Mouse (Mus musculus): ENCODE data around the gene Gm17359.
A peak's percentile ranks its signal among the peaks of the same experiment; 100 is the strongest.

The Gm17359 gene

GRCm38 (mm10) chr3:79358721-79359120, 22.3 kb downstream of the Gm17359 start:
- no peak for DNase-seq

- DNase-seq, result no peak
Observed at GRCm38 (mm10) chr3:79360317-79361101, 24.0 kb downstream of the Gm17359 start.

DNA sequence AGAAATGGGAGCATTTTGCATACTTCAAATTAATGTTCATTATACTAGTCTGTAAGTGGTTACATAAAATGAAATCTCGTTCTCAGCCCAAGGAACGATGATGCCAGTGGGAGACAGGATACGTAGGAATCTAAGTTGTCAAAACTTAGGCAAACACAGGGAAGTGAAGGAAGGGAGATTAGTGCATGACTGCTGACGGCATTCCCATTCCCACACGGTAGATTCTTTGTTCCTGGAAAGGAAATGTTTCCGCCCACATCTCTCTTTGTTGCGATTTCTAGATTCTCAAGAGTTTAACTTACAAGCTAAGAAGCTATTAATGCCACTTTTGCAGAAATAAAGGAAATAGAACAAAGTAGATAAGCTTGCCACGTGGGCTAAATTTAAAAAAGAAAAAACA, 29.6 kb downstream of the Gm17359 start:
- DNase-seq, result no peak

GRCm38 (mm10) chr3:79368306-79368705, 31.8 kb downstream of the Gm17359 start:
- DNase-seq, result no peak

DNA sequence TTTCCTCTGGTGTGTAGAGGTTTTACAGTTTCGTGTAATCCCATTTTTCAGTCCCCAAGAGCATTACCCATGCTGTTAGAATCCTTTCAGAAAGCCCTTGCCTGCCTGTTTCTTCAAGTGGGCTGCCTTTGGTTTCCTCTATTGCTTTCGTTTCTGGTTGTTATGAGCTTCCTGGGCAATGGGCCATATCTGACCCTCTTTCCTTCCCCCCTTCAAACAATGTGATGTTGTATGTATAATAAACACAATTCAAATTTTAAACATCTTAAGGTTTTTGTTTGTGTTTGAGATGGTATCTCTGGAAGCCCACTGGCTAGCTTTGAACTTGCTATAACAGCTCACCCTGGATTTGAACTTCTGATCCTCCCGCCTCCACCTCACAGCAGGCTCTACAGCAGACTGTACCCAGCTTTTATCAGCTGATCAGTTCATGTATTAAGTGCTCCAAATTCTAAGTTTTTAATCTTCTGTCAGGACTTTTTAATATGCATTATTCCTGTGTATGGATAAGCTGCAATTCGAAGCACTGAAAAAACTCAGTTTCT, 34.0 kb downstream of the Gm17359 start:
- DNase-seq, result no peak

DNA sequence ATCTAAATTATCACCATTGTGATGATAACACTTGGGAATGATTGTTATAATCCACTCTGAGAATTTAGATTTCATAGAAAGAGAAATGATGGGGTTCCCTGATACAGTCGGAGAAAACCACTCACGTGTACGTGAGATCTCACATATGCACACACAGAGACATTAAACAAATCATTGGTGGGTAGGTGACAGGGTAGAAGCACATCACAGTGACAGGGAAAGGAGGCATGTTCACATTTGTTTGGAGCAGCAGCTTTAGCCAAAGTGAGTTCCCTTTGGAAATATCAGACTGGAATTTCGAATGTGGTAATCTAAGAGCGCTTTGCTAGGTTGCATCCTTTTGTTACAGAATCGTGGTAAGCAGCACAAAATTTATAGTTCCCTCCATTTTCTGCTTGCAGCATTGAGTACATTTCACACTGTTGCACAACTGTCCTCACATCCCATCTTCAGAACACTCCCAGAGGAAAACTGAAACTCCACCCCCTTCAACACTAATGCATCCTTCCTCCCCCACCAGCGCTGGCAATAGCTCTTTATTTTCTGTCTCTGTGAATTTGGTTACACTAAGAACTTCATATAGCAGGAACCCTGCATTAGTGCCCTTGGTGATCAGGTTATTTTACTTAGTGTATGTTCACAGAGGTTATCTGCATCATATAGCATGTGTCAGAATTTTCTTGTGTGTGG, 35.2 kb downstream of the Gm17359 start:
- no peak for DNase-seq

DNA sequence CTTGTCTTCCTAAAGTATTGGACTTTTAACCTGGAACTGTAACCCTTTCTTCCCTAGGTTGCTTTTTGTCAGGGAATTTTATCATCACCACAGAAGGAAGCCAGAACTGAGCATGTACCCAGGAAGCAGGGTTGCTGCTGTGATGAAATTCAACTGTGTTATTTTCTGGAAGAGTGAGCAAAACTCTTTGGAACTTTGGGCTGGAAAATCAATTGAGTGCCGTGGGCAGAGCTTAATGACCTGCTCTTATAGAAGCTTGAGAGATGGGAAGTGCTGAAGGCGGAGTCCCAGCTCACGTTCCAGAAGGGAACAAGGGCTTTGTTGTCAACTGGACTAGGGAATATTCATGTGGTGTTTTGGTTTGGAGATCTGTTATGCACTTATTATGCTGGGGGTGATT, 37.5 kb downstream of the Gm17359 start:
- no peak for DNase-seq

DNA sequence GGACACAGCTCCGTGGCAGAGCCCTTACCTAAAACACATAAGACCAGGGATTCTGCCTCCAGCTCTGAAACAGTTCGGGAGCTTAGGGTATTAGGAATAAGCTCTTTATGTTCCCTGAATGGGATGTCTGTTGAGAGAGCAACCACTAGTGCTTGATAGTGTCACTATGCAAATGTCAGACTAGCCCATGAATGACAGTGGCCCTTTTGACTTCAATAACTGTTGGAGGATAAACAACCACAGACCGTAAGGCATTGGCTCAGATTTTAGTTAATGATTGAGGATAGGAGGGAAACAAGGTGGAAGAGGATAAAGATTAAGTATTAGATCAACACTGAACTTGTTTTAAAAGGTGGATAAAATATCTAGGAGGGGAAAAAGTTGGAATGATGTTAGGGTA, 41.6 kb downstream of the Gm17359 start:
- no peak for DNase-seq

DNA sequence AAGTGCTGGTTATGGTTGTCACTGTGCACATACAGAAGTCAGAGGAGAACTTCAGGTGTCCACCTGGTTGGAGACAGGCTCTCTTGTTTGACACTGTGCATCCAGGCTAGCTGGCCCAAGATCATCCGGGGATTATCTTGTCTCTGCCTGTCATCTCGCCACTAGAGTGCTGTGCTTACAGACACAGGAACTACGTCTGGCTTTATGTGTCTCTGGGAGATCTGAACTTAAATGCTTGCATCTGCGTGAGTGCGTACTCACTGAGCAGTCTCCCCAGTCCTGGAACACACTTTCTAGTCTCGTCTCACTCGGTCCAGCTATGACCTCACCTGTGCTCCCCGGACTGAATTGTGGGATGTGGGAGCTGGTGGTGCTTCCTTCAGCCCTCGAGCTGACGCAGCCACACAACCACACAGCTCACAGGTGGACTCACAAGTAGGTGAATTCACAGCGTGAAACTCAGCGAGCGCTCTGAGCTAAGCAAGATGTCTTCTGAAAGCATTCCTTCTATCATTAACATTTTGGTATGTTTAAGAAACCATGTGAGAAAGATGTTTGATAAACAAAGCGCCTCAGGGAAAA, 42.9 kb downstream of the Gm17359 start:
- no peak for DNase-seq

DNA sequence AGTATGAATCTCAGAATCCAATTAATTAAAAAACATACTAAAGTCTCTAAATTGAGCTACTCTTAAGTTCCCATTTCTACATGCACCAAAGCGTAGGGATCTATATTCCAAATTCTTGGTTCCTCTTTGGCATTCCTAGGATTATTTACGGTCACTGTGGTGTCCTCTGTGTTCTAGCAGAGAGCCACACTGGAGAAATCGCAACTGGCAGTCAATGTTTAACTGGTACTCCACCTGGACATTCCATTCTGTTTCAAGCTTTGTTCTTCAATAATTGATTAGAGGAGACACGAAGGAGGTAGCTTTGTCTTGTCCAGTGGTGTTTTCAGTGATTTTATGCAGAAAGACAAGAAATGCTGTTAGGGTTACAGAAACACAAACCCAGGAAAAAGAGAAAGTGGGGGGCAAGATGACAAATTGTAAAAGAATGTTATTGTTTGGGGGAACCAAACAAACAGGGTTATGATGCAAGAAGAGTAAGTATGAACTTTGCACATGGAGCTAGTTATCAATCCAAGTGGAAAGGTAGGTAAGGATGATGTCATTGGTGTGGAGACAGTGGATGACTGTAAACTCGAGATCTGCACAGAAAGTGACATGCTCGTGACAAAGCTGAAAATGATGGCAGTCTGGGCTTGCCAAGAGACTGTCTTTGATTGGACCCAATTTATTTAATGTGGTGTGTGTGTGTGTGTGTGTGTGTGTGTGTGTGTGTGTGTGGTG, 43.6 kb downstream of the Gm17359 start:
- DNase-seq, result no peak

- DNase-seq, result peak; percentile 27
Observed at GRCm38 (mm10) chr3:79381398-79381797, 44.9 kb downstream of the Gm17359 start.

GRCm38 (mm10) chr3:79385434-79386029, 49.1 kb downstream of the Gm17359 start:
- no peak for DNase-seq

DNA sequence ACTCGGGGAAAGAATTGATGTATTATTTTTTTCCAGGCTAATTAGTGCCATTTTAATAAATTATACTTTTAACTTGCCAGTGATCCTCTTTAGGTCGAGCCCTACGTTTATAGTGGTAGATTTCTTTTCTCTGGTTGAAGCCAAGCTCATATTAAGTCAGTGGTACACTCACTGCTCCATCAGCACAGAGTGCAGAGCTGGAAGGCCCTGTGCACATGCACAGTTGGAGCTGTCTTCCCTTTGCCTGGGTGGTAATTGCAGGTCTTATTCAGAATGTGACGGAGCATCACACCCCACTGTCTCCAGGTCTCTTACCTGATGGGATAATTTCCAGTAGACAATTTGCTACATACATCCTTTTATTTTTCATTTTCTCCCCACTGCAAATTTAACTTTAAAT, 52.6 kb downstream of the Gm17359 start:
- DNase-seq, result no peak

DNA sequence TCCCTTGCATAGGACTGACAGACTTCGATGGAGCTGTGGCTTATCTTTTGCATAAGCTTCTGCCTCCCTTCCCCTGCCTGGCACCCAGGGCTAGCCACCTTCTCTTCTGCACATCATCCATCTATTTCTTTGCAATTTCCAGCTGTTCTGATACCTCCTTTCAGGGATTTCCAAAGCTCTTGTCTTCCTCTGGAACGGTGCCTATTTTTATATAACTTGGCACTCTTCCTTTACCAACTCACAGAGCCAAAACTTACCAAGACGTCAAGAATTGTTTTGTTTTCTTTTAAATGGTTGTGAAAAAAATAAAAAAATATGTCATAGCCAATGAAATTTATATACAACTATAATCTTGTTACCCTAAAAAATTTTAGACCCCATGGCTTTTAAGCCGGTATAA, 64.1 kb downstream of the Gm17359 start:
- DNase-seq, result no peak

- DNase-seq, result no peak
Observed at GRCm38 (mm10) chr3:79402056-79402455, 65.6 kb downstream of the Gm17359 start.

DNA sequence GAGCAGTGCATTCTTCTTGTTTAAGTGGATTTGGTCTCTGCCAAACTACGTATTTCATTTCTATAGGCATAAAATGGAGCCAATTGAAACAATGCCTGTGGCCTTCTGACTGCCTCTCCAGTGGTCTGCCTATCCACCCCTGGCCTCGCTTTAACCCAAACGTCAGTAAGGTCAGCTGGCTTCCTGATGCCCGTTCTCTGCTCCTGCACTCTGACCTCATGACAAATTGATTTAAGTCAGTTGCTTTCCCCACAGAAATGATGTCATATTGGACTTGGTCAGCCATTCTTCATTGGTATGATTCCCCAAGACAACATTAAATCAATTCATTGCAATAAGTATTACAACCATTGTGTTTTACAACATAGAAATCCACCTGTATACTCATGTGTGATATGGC, 72.1 kb downstream of the Gm17359 start:
- peak; percentile 30 for DNase-seq

DNA sequence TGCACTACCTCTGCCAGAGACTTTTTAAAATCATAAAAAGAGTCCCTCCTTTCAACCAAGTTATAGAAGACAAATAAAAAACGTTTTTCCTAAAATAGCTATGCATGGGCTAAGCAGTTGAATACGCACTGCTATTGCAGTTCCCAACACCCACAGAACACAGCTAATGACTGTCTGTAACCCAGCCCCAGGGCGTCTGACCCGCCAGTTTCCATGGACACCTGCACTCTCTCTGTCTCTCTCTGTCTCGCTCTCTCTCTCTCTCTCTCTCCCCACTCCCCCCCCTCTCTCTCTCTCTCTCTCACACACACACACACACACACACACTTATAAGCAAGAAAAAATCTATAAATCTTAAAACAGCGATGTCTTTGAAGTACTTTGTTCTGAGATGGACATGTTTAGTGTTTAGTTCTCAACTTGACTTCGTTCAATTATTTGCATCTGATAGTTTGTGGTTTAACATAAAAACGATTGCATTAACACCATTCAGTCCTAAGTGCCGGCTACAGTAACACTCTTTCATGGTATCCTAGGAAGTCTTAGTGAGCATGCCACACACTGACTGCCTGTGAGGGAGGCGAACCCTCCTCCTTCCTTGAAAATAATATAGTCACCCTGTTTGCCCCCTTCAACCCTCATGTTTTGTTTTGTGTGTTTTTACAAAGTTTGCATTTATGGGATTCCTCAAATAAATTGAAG, 73.6 kb downstream of the Gm17359 start:
- DNase-seq, result no peak

GRCm38 (mm10) chr3:79410629-79410995, 74.2 kb downstream of the Gm17359 start:
- DNase-seq, result peak; percentile 14

DNA sequence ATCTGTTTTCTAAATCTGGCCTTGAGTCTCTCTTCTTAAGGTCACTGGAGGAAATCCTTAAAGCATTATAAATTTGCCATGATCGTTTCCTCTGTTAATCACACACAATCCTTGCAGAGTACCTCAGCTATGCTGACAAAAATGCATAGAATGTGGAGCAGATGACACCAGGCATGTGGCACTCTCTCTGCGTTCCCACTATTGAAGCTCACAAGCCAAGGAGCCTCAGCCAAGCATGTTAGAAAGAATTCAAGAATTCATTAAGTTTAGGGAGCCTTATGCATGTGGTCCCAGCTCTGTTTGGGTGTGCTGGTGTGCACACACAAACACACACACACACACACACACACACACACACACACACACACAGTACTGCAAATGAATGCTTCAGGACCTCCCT, 75.2 kb downstream of the Gm17359 start:
- DNase-seq, result no peak

DNA sequence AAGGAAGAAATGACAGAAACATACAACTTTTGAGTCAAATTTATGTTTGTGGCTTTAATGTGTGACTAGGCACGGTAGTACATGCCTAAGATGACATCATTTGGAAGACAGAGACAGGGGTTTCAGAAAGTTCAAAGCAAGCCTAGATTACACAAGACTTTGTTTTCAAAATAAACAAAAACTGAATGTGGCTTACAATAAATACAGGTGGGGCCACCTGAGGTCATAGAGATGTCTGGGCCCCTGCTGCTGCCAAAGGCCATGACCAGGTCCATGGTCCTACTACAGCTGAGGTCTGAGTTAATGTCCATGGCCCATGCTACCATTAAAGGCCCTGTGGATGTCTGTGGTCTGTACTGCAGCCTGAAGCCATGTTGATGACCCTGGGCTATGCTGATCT, 77.0 kb downstream of the Gm17359 start:
- DNase-seq, result no peak

- no peak for DNase-seq
Observed at GRCm38 (mm10) chr3:79415081-79415480, 78.6 kb downstream of the Gm17359 start.

- no peak for DNase-seq
Observed at GRCm38 (mm10) chr3:79415929-79416328, 79.5 kb downstream of the Gm17359 start.

Data from kidney, postnatal 10 days (tissue).